Mouse (Mus musculus) neural tube, embryonic 13.5 days (tissue): ENCODE measurements at regions not wholly inside any gene's neighbourhood (a gene's known extent, or its start where the extent isn't known, plus 50 kb on each side); places are given as distances from the start of the nearest gene placed in this dataset.

Experiments used
- ATAC-seq: fragments of 200-750 bp; cut with Nextera tagmentation; 2 replicates; pipeline ENCODE4 v1.8.0; 2017; ENCODE audit warnings: low read depth, mild to moderate bottlenecking, moderate TSS enrichment, moderate library complexity
- H3K27ac ChIP-seq: fragments of 300-500 bp; sonication (generic); replicated peaks from 2 replicates; pipeline ENCODE4 v1.5.1; 2015; ENCODE audit warnings: moderate library complexity, mild to moderate bottlenecking, inconsistent platforms
- H3K27me3 ChIP-seq: fragments of 300-500 bp; sonication (generic); 2 replicates; pipeline ENCODE4 v1.6.1; 2015; ENCODE audit warnings: mild to moderate bottlenecking, inconsistent platforms
- H3K36me3 ChIP-seq: fragments of 300-500 bp; sonication (generic); 2 replicates; pipeline ENCODE4 v1.6.1; 2015; ENCODE audit warnings: mild to moderate bottlenecking, inconsistent platforms
- H3K4me1 ChIP-seq: fragments of 300-500 bp; sonication (generic); replicated peaks from 2 replicates; pipeline ENCODE4 v1.6.1; 2015; ENCODE audit warnings: inconsistent platforms
- H3K4me2 ChIP-seq: fragments of 300-500 bp; sonication (generic); 2 replicates; pipeline ENCODE4 v1.6.1; 2015; ENCODE audit warnings: inconsistent platforms, mild to moderate bottlenecking, moderate library complexity
- H3K4me3 ChIP-seq: fragments of 300-500 bp; sonication (generic); 2 replicates; pipeline ENCODE4 v1.5.1; 2015; ENCODE audit warnings: mild to moderate bottlenecking, inconsistent platforms
- H3K9ac ChIP-seq: fragments of 300-500 bp; sonication (generic); 2 replicates; pipeline ENCODE4 v1.6.1; 2015; ENCODE audit warnings: moderate library complexity, mild to moderate bottlenecking, inconsistent platforms
- H3K9me3 ChIP-seq: fragments of 300-500 bp; sonication (generic); 2 replicates; pipeline ENCODE4 v1.6.1; 2016; ENCODE audit warnings: inconsistent platforms
- WGBS: fragments of 180-500 bp; shearing (Covaris S2); methylation state at CpG from one replicate; pipeline ENCODE4 v1.1.7; 2015; 5-methylcytosine and 5-hydroxymethylcytosine counted together

DNA sequence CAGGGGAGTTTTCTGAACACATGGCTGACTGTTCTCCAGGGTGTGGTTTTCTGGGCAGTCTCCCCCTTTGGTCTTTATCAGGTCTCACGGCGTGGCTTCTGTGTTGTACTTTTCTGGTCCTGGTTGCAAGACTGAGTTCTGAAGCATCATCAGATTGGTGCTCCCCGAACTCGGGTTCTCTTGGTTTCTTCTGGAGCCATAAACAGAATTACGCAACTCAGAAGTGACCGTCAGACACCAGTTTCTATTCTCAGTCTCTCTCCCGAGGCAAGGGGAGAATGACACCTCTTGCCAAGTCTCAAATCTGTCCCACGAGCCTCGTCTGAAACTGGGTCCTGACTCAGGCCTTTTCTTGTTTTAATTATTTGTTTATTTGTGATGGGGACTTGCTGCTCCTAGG is 123.1 kb downstream of the Gas1 start:
- H3K4me3 ChIP-seq, result no peak overlapping the region
- WGBS, result 75% methylated on average over 9 of the region's 9 CpGs
- no peak overlapping the region for H3K4me2 ChIP-seq
- H3K27me3 ChIP-seq, result no peaks in the 10 kb centered on the region
- H3K36me3 ChIP-seq, result no peaks in the 10 kb centered on the region
- no peak overlapping the region for H3K9ac ChIP-seq
- H3K27ac ChIP-seq, result no peak overlapping the region
- no peak for ATAC-seq
- peaks cover 24% of the 10 kb centered on the region for H3K4me1 ChIP-seq
- H3K9me3 ChIP-seq, result no peaks in the 10 kb centered on the region

DNA sequence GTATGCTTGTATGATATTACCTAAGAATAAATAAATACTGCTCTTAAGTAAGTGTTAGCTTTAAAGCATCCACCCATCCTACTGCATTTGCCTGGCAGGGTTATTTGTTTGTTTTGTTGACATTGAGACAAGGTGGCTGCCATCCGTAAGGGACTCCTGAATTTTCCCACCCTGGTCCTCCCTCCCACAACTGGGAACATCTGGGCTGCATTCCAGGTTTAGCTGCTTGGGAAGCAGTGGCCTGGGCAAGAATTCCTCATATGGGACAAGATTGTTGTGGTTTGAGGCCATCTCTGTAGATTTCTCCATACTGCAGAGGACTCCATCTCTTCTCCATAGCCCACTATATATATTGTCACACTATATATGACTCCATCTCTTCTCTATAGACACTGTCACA is 125.3 kb downstream of the Gas1 start:
- no peaks in the 10 kb centered on the region for H3K9me3 ChIP-seq
- no peaks in the 10 kb centered on the region for H3K36me3 ChIP-seq
- H3K27me3 ChIP-seq, result no peaks in the 10 kb centered on the region
- no peak overlapping the region for H3K9ac ChIP-seq
- H3K4me1 ChIP-seq, result peaks cover 21% of the 10 kb centered on the region
- ATAC-seq, result no peak
- H3K4me2 ChIP-seq, result no peak overlapping the region
- H3K27ac ChIP-seq, result no peak overlapping the region
- 85% methylated on average over 1 of the region's 1 CpGs for WGBS
- no peak overlapping the region for H3K4me3 ChIP-seq

DNA sequence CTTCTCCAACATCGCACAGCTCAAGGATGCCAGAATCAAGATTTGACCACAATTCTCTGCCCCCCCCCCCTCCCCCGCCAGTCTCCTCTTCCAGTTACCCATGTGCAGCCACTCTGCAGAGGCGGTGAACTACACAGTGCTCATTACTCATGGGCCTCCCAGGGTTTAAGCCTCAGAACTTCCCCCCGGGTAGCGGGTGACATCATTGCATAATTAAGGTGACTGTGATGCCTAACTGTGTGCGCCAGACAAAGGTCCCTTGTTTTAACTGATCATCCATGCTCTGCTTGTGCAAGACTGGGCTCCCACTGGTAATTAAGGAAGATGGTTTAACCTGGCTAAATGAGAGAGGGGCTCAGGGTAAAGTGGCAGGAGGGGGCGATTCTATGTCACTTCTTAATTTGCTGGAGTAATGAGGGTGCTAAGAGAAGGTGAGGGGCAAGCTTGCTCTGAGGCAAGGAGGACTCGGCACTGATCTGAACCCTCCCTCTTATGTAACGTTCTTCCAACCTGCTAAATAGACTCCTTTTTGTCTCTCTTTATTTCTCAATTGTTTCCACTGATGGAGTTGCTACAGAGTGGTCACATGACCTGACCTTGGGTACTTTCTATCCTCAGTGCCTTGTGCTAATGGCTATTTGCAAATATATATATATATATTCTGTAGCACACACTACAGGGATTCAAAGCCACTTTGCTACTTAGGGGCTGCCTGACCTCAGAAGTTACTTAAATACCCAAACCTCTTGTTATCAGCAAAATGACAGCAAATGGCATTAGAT is 126.2 kb downstream of the Gas1 start:
- H3K9ac ChIP-seq, result no peak overlapping the region
- no peak; the same call in 1 of the 2 replicates for ATAC-seq
- H3K27ac ChIP-seq, result no peak overlapping the region
- no peak overlapping the region for H3K4me3 ChIP-seq
- no peaks in the 10 kb centered on the region for H3K27me3 ChIP-seq
- no peaks in the 10 kb centered on the region for H3K36me3 ChIP-seq
- no peak overlapping the region for H3K4me2 ChIP-seq
- H3K9me3 ChIP-seq, result no peaks in the 10 kb centered on the region
- peaks cover 22% of the 10 kb centered on the region for H3K4me1 ChIP-seq
- 38% methylated on average over 9 of the region's 9 CpGs for WGBS

DNA sequence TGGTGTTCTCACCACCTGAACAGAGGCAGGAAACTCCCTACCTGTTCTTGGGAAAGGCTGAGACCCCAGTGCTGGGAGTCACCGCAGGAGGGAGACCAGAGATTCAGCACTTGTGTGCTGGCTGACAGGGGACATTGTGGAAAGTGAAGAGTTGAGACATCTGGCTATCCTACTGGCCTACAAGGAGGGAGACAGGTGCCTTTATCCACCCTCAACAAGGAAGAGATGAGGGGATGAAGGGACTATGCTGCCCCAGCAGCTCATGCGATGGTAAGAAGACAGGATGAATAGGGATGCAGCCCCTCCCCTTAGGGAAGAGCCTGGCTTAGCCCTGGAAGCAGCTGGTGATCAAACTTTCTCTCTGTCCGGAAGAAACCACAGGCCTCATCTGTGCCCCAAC is 127.5 kb downstream of the Gas1 start:
- 66% methylated on average over 3 of the region's 3 CpGs for WGBS
- Histone ChIP-seq H3K4me2 (no peak overlapping the region), H3K4me1 (peaks cover 32% of the 10 kb centered on the region), H3K9me3 (no peaks in the 10 kb centered on the region), H3K27me3 (no peaks in the 10 kb centered on the region), H3K4me3 (no peak overlapping the region), H3K9ac (no peak overlapping the region), H3K36me3 (no peaks in the 10 kb centered on the region), H3K27ac (no peak overlapping the region)
- ATAC-seq, result no peak

DNA sequence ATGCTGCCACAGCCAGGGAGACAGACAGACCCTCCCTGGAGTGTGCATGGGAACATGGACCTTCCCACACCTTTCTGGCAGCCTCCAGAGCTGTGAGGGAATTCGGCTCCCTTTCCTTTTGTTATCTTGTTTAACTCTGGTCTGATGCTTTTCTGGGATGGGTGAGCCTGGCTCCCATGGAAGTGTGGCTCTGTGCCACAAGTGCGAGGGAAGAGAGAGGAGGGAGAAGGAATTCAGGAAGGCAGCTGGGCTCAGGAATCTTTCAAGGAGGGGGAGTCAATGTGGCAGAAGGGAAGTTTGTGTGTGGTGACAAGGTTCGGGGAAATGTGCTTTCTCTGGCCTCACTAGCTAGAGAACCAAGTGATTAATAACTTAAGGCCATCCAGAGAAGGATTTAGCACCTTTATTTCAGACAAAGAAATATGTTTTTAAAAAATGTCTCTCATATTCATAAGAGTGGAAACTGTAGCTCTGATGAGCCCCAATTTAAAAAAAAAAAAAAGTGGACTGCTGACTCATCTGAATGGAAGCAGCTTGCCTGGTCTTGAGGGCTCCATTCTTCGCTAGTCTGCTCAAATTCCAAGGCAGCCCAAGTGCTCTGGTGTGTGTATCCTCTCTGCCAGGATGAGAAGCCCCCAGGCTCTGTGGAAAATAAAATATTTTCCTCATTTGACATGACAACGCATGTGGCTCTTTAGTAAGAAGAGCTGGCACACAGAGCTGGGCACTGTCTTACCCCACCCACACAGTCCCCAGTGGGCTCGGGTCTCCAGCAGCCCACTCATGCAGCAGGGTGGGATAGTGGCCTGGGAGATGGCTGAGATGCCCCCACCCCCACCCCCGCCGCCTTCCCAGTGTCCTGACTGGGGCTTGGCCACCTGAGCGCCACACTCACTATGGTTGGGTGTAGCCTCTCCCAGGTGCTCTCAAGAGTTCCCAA is 129.1 kb downstream of the Gas1 start:
- whole genome bisulfite sequencing, result 74% methylated on average over 9 of the region's 9 CpGs
- H3K9me3 ChIP-seq, result no peaks in the 10 kb centered on the region
- no peaks in the 10 kb centered on the region for H3K27me3 ChIP-seq
- no peak overlapping the region for H3K4me3 ChIP-seq
- H3K4me1 ChIP-seq, result peaks cover 32% of the 10 kb centered on the region
- H3K27ac ChIP-seq, result no peak overlapping the region
- no peak overlapping the region for H3K9ac ChIP-seq
- no peak for ATAC-seq
- H3K4me2 ChIP-seq, result no peak overlapping the region
- no peaks in the 10 kb centered on the region for H3K36me3 ChIP-seq

DNA sequence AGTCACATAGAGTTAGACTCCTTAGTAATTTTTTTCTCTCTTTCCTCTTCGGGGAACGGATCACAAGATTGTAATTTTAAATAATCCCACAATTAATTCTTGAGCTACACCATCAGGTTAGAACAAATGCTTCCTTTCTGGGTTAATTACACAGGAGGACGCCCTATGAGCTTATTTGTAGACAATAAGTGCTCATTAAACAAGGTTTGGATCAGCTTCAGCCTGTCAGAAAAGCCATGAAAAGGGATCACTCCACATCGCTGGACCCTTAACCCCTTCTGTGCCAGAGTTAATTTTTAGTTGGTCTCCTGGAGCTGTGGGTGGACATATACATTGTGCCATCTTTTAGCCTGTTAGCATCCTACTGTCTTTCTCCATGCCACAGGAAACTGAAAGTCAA is 131.4 kb downstream of the Gas1 start:
- WGBS, result 32% methylated on average over 4 of the region's 4 CpGs
- no peak overlapping the region for H3K4me3 ChIP-seq
- H3K4me2 ChIP-seq, result no peak overlapping the region
- peaks cover 28% of the 10 kb centered on the region for H3K4me1 ChIP-seq
- ATAC-seq, result no peak
- H3K36me3 ChIP-seq, result no peaks in the 10 kb centered on the region
- no peak overlapping the region for H3K27ac ChIP-seq
- H3K9me3 ChIP-seq, result no peaks in the 10 kb centered on the region
- H3K27me3 ChIP-seq, result no peaks in the 10 kb centered on the region
- H3K9ac ChIP-seq, result no peak overlapping the region

DNA sequence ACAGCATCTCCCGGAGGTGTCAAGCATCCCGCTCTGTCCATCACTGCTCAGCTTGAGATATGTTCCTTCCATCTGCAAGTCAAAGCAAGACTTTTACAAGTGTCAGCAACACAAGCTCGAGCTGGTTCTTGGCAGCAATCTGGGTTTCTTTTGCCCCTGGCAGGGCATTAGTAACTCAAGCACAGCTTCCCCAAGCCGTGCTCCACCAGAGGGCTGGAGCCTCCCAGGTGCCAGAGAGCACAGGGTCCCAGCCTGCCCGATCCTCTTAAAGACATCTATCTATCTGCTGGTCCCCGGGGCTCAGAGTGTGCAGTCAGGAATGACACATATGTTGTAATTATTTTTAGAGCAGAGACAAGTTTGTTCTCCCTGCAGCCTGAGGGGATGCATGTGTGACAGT is 132.3 kb downstream of the Gas1 start:
- peaks cover 21% of the 10 kb centered on the region; the same call in 1 of the 2 replicates for H3K4me1 ChIP-seq
- H3K9me3 ChIP-seq, result no peaks in the 10 kb centered on the region
- no peaks in the 10 kb centered on the region for H3K27me3 ChIP-seq
- no peak overlapping the region for H3K4me2 ChIP-seq
- H3K27ac ChIP-seq, result no peak overlapping the region
- WGBS, result 34% methylated on average over 6 of the region's 6 CpGs
- no peak overlapping the region for H3K4me3 ChIP-seq
- H3K36me3 ChIP-seq, result no peaks in the 10 kb centered on the region
- H3K9ac ChIP-seq, result no peak overlapping the region
- ATAC-seq, result no peak

DNA sequence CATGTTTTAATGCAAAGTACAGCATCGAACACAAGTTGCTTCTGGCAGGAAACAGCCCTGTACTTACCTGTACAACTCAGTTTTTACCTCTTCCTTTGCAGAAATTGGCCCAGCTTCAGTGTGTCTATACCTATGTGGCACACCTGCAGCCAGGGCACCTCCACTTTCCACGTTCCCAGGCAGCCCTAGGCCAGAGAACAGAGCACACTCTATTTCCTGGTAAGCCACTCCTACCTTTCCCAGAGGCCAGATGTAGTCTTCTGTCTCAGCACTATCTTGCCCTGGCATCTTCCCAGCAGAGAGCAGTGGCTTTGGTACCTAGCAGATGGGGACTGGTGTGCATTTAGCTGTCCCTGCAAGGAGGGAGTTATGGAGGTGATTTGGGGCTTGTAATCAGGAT is 134.7 kb downstream of the Gas1 start:
- Histone ChIP-seq H3K9me3 (no peaks in the 10 kb centered on the region), H3K9ac (no peak overlapping the region), H3K4me1 (peaks cover 12% of the 10 kb centered on the region; the same call in 1 of the 2 replicates), H3K27ac (no peak overlapping the region), H3K4me2 (no peak overlapping the region), H3K27me3 (no peaks in the 10 kb centered on the region), H3K4me3 (no peak overlapping the region), H3K36me3 (no peaks in the 10 kb centered on the region)
- ATAC-seq, result no peak
- WGBS, result 79% methylated on average over 2 of the region's 2 CpGs

DNA sequence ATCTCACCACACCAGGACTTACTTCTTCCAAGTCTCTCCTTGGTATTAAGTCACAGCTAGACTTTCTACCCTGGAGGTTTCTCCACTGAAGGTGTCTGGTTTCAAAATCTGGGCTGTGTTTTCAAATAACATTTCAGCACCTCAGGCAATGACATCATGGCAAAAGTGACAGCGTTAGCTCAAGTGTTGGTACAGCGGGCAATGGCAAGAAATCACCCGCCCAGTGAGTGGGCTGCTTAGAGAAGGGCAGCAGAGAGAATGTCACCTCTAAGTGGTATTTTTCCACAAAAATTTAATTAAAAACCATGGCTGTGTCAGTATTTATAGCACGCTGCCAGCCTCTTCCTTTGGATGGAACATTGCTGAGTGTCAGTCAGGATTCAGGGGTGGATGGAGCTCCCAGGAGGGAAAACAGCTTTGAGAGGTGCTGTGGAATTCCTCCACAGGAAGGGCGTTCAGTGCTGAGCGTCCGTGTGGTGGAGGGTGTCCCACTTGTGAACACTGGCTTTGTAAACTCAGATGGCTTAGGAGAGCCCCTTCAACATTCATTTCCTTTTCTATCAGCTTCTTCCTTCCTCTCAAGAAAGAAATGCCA is 141.5 kb downstream of the Gas1 start:
- no peak for ATAC-seq
- no peaks in the 10 kb centered on the region for H3K36me3 ChIP-seq
- no peak overlapping the region for H3K4me2 ChIP-seq
- H3K9me3 ChIP-seq, result no peaks in the 10 kb centered on the region
- no peak overlapping the region for H3K9ac ChIP-seq
- no peak overlapping the region for H3K4me3 ChIP-seq
- WGBS, result 90% methylated on average over 7 of the region's 7 CpGs
- no peaks in the 10 kb centered on the region for H3K4me1 ChIP-seq
- no peaks in the 10 kb centered on the region for H3K27me3 ChIP-seq
- H3K27ac ChIP-seq, result no peak overlapping the region

DNA sequence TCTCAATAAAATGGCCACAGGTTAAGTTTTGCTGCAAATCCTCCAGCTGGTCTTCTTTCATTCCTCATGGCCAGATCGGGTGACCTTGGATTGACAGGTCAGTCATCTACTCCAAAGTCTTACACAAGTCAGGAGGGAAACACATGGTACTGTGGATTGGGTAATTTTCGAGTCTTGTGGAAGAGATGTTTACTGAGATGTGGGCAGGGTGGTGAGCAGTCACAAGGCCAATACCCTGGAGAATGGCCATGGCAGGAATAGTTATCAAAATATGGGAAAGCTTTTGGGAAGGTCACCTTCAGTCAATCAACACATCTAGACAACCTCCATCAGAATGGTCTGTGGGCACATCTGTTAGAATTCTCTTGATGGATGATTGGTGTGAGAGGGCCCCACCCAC is 144.0 kb downstream of the Gas1 start:
- WGBS, result 92% methylated on average over 2 of the region's 2 CpGs
- Histone ChIP-seq H3K36me3 (no peaks in the 10 kb centered on the region), H3K9me3 (no peaks in the 10 kb centered on the region), H3K4me3 (no peak overlapping the region), H3K9ac (no peak overlapping the region), H3K27ac (no peak overlapping the region), H3K4me1 (no peaks in the 10 kb centered on the region), H3K4me2 (no peak overlapping the region), H3K27me3 (no peaks in the 10 kb centered on the region)
- no peak for ATAC-seq

DNA sequence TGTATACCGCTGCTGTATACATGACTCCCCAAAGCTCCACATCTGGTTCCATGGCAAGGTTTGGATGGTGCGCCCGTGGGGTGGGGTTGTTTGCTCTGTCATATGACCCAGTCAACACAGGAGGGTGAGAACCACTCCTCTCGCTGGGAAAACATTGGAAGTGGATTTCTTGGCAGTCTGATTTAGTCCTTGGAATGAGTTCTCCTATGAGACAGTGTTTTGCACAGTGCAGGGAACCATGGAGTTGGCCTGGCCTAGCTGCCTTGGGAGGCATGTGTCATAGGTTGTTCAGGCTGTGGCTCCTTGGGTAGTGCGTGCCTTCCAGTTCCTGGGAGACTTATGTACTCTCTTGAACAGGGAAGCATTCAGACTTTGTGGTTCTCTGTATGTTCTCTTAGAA is 144.6 kb downstream of the Gas1 start:
- Histone ChIP-seq H3K36me3 (no peaks in the 10 kb centered on the region), H3K27ac (no peak overlapping the region), H3K4me2 (no peak overlapping the region), H3K4me1 (no peaks in the 10 kb centered on the region), H3K4me3 (no peak overlapping the region), H3K27me3 (no peaks in the 10 kb centered on the region), H3K9me3 (no peaks in the 10 kb centered on the region), H3K9ac (no peak overlapping the region)
- WGBS, result 88% methylated on average over 5 of the region's 5 CpGs
- no peak for ATAC-seq

DNA sequence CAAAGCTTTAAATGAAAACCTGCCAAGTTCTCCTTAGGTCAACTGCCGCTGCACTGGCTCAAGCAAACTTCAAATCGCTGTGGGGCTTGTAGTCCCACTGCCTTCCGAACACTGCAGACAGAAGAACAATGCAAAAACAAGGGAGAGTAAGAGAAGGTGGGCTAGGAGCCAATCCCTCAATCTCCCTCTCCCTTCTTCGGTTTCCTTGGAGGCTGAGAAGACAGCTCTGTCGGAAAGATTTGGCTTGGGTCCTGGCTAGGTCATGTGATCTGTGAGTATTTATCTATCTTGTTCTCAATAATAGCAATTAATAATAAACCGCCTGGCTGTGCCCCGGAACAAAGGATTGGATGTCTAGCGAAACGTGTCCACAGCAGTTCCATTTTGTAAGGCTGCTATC is 147.6 kb downstream of the Gas1 start:
- WGBS, result 80% methylated on average over 9 of the region's 9 CpGs
- H3K27me3 ChIP-seq, result no peaks in the 10 kb centered on the region
- no peak overlapping the region for H3K9ac ChIP-seq
- no peak overlapping the region for H3K4me2 ChIP-seq
- no peak overlapping the region for H3K27ac ChIP-seq
- H3K9me3 ChIP-seq, result no peaks in the 10 kb centered on the region
- H3K36me3 ChIP-seq, result no peaks in the 10 kb centered on the region
- H3K4me3 ChIP-seq, result no peak overlapping the region
- H3K4me1 ChIP-seq, result no peaks in the 10 kb centered on the region
- no peak for ATAC-seq
